Mouse (Mus musculus) ES-Bruce4 (cell line): ENCODE measurements around the gene Pepd. TPM values are rescaled to one million over a fixed set of nuclear protein-coding genes. Genes with fewer than 3 reads are reported as not detected.

Experiments
- H3K27ac ChIP-seq: 2 replicates; pipeline ENCODE4 v1.5.1; 2012; ENCODE audit warnings: low read length, inconsistent platforms; ENCODE audit not compliant: insufficient read depth
- H3K27me3 ChIP-seq: 2 replicates; pipeline ENCODE4 v1.6.1; 2012; ENCODE audit warnings: mild to moderate bottlenecking, low read length, inconsistent platforms; ENCODE audit not compliant: control insufficient read depth, poor library complexity, insufficient read depth, severe bottlenecking
- H3K36me3 ChIP-seq: 2 replicates; pipeline ENCODE4 v1.6.1; 2012; ENCODE audit warnings: inconsistent platforms, mild to moderate bottlenecking, low read length, moderate library complexity; ENCODE audit not compliant: control insufficient read depth, poor library complexity, insufficient read depth, severe bottlenecking
- H3K4me1 ChIP-seq: one replicate; pipeline ENCODE4 v1.8.1; 2011; ENCODE audit warnings: low read length; ENCODE audit not compliant: control insufficient read depth, insufficient read depth
- H3K4me3 ChIP-seq: 2 replicates; pipeline ENCODE4 v1.5.1; 2011; ENCODE audit warnings: low read depth, mild to moderate bottlenecking, low read length
- H3K9ac ChIP-seq: 2 replicates; pipeline ENCODE4 v1.6.1; 2012; ENCODE audit warnings: low read depth, mild to moderate bottlenecking, inconsistent platforms; ENCODE audit not compliant: poor library complexity, severe bottlenecking
- H3K9me3 ChIP-seq: replicated peaks from 2 replicates; pipeline ENCODE4 v1.6.1; 2012; ENCODE audit warnings: mild to moderate bottlenecking, low read length, inconsistent platforms; ENCODE audit not compliant: control insufficient read depth, poor library complexity, insufficient read depth, severe bottlenecking
- CTCF ChIP-seq: IDR thresholded peaks from one replicate; pipeline ENCODE4 v1.8.1; 2011; ENCODE audit warnings: low read depth, low read length
- EP300 ChIP-seq: IDR thresholded peaks from 2 replicates; pipeline ENCODE4 v1.6.1; 2011; ENCODE audit warnings: low read depth, low read length; ENCODE audit not compliant: insufficient read depth
- POLR2A ChIP-seq: IDR thresholded peaks from one replicate; pipeline ENCODE4 v1.8.1; 2011; ENCODE audit warnings: low read length; ENCODE audit not compliant: insufficient read depth
- polyA plus RNA-seq: library from polyadenylated mRNA; stranded (reverse); fragments of >200 nt; gene quantifications from 2 replicates; pipeline ENCODE4 v1.2.4, GENCODE M21; 2011; ENCODE audit warnings: low read depth; ENCODE audit not compliant: missing spikeins, insufficient read depth, insufficient read length

Gene Pepd
- polyA plus RNA-seq, 1 experiment = 17.7 TPM

GRCm38 (mm10) chr7:34925208-34925607 is 13.0 kb downstream of the Pepd start:
- H3K27me3 ChIP-seq = no peaks in the 10 kb centered on the region
- H3K4me3 ChIP-seq = no peak overlapping the region
- no peaks in the 10 kb centered on the region for H3K9me3 ChIP-seq
- no peaks in the 10 kb centered on the region for H3K36me3 ChIP-seq
- no peaks in the 10 kb centered on the region for H3K4me1 ChIP-seq
- no peak overlapping the region for H3K27ac ChIP-seq
- H3K9ac ChIP-seq = no peak overlapping the region
- no peak for TF ChIP-seq POLR2A
- no peak for TF ChIP-seq EP300
- no peak for TF ChIP-seq CTCF

- H3K27ac ChIP-seq = no peak overlapping the region
- TF ChIP-seq POLR2A = no peak
- no peak for TF ChIP-seq EP300
- TF ChIP-seq CTCF = no peak
- H3K27me3 ChIP-seq = no peaks in the 10 kb centered on the region
- no peak overlapping the region for H3K9ac ChIP-seq
- H3K36me3 ChIP-seq = no peaks in the 10 kb centered on the region
- no peaks in the 10 kb centered on the region for H3K9me3 ChIP-seq
- H3K4me1 ChIP-seq = no peaks in the 10 kb centered on the region
- no peak overlapping the region for H3K4me3 ChIP-seq
These were observed 13.8 kb downstream of the Pepd start for GRCm38 (mm10) chr7:34925956-34926355.

GRCm38 (mm10) chr7:34929614-34930262 is 17.6 kb downstream of the Pepd start:
- no peaks in the 10 kb centered on the region for H3K9me3 ChIP-seq
- no peak overlapping the region for H3K27ac ChIP-seq
- no peak overlapping the region for H3K4me3 ChIP-seq
- no peaks in the 10 kb centered on the region for H3K27me3 ChIP-seq
- no peaks in the 10 kb centered on the region for H3K4me1 ChIP-seq
- TF ChIP-seq EP300 = no peak
- TF ChIP-seq CTCF = no peak
- TF ChIP-seq POLR2A = no peak
- no peaks in the 10 kb centered on the region for H3K36me3 ChIP-seq
- no peak overlapping the region for H3K9ac ChIP-seq

- H3K4me1 ChIP-seq = no peaks in the 10 kb centered on the region
- H3K9ac ChIP-seq = no peak overlapping the region
- TF ChIP-seq EP300 (no peak), CTCF (no peak), POLR2A (no peak)
- H3K27me3 ChIP-seq = no peaks in the 10 kb centered on the region
- no peaks in the 10 kb centered on the region for H3K36me3 ChIP-seq
- H3K27ac ChIP-seq = no peak overlapping the region
- H3K4me3 ChIP-seq = no peak overlapping the region
- no peaks in the 10 kb centered on the region for H3K9me3 ChIP-seq
These were observed 18.1 kb downstream of the Pepd start for GRCm38 (mm10) chr7:34930263-34930757.

GRCm38 (mm10) chr7:34932631-34933030 is 20.5 kb downstream of the Pepd start:
- no peaks in the 10 kb centered on the region for H3K27me3 ChIP-seq
- TF ChIP-seq POLR2A (no peak), CTCF (no peak), EP300 (no peak)
- H3K4me3 ChIP-seq = no peak overlapping the region
- no peak overlapping the region for H3K27ac ChIP-seq
- 0 out of 2 replicates have a peak, but pooled peaks cover 2% of the 10 kb centered on the region for H3K9me3 ChIP-seq
- H3K9ac ChIP-seq = no peak overlapping the region
- H3K4me1 ChIP-seq = no peaks in the 10 kb centered on the region
- no peaks in the 10 kb centered on the region for H3K36me3 ChIP-seq

GRCm38 (mm10) chr7:34933142-34933541 is 21.0 kb downstream of the Pepd start:
- H3K27ac ChIP-seq = no peak overlapping the region
- no peak overlapping the region for H3K4me3 ChIP-seq
- no peak overlapping the region for H3K9ac ChIP-seq
- 0 out of 2 replicates have a peak, but pooled peaks cover 2% of the 10 kb centered on the region for H3K9me3 ChIP-seq
- H3K27me3 ChIP-seq = no peaks in the 10 kb centered on the region
- H3K36me3 ChIP-seq = no peaks in the 10 kb centered on the region
- no peaks in the 10 kb centered on the region for H3K4me1 ChIP-seq
- TF ChIP-seq EP300 (no peak), CTCF (no peak), POLR2A (no peak)
